Mouse (Mus musculus) retina, postnatal 7 days (tissue): ENCODE results near the gene Fam98b.

Experiments used
- DNase-seq: peaks from one replicate; pipeline ENCODE4 v3.0.0-alpha.2; 2012; ENCODE audit warnings: low read depth, low spot score

Fam98b gene

GRCm38 (mm10) chr2:117249255-117250000 is at the start of gene Fam98b:
Gene Fam98b, plus strand, starts transcription at chr2:117249739.
- peak; percentile 92 for DNase-seq

GRCm38 (mm10) chr2:117200869-117201338 is 48.6 kb upstream of the Fam98b start:
- no peak for DNase-seq

GRCm38 (mm10) chr2:117203350-117203749 is 46.2 kb upstream of the Fam98b start:
- no peak for DNase-seq

- DNase-seq, result no peak
Measured at GRCm38 (mm10) chr2:117204534-117204933, 45.0 kb upstream of the Fam98b start.

GRCm38 (mm10) chr2:117205066-117205465 is 44.5 kb upstream of the Fam98b start:
- DNase-seq, result no peak

- no peak for DNase-seq
Measured at GRCm38 (mm10) chr2:117210416-117211085, 39.0 kb upstream of the Fam98b start.

GRCm38 (mm10) chr2:117216152-117216551 is 33.4 kb upstream of the Fam98b start:
- DNase-seq, result no peak

GRCm38 (mm10) chr2:117217695-117218216 is 31.8 kb upstream of the Fam98b start:
- no peak for DNase-seq

- DNase-seq, result no peak
Measured at GRCm38 (mm10) chr2:117219536-117219935, 30.0 kb upstream of the Fam98b start.

- DNase-seq, result no peak
Measured at GRCm38 (mm10) chr2:117222651-117223050, 26.9 kb upstream of the Fam98b start.

- DNase-seq, result no peak
Measured at GRCm38 (mm10) chr2:117228601-117229125, 20.9 kb upstream of the Fam98b start.

GRCm38 (mm10) chr2:117230261-117230660 is 19.3 kb upstream of the Fam98b start:
- no peak for DNase-seq

- peak; percentile 47 for DNase-seq
Measured at GRCm38 (mm10) chr2:117231257-117231656, 18.3 kb upstream of the Fam98b start.

- no peak for DNase-seq
Measured at GRCm38 (mm10) chr2:117241953-117242352, 7.6 kb upstream of the Fam98b start.

- peak; percentile 11 for DNase-seq
Measured at GRCm38 (mm10) chr2:117250001-117250510, 517 bp downstream of the Fam98b start.

- DNase-seq, result no peak
Measured at GRCm38 (mm10) chr2:117255415-117255814, 5.9 kb downstream of the Fam98b start.

- no peak for DNase-seq
Measured at GRCm38 (mm10) chr2:117257617-117258016, 8.1 kb downstream of the Fam98b start.

- DNase-seq, result no peak
Measured at GRCm38 (mm10) chr2:117262184-117262583, 12.6 kb downstream of the Fam98b start.

- DNase-seq, result peak; percentile 11
Measured at GRCm38 (mm10) chr2:117263786-117264408, 14.4 kb downstream of the Fam98b start.

- no peak for DNase-seq
Measured at GRCm38 (mm10) chr2:117288291-117288690, 38.8 kb downstream of the Fam98b start.

GRCm38 (mm10) chr2:117299596-117300448 is 50.3 kb downstream of the Fam98b start:
- DNase-seq, result no peak
